Mouse (Mus musculus) liver, embryonic 14.5 days (tissue): Measurements from ENCODE around the gene Dnajb14. TPM values are rescaled to one million over a fixed set of nuclear protein-coding genes. Genes with fewer than 3 reads are reported as not detected.
A peak's percentile ranks its signal among the peaks of the same experiment; 100 is the strongest.
"Not testable (repeated sequence)": the region's sequence is repeated elsewhere in the genome, so short reads cannot be mapped to it uniquely, and the experiment has no call there.

Source experiments
- ATAC-seq: fragments of 200-750 bp; cut with Nextera tagmentation; 2 replicates; pipeline ENCODE4 v1.8.0; 2017; ENCODE audit warnings: moderate number of reproducible peaks, mild to moderate bottlenecking, moderate library complexity; ENCODE audit not compliant: insufficient read depth
- DNase-seq, 3 experiments: peaks; one replicate each; pipeline ENCODE4 v3.0.0-alpha.2; 2012 to 2013; ENCODE audit warnings: low read depth in 3 of 3, low spot score in 3 of 3
- H3K27ac ChIP-seq: fragments of 300-500 bp; sonication (generic); 2 replicates; pipeline ENCODE4 v1.5.1; 2014; ENCODE audit warnings: moderate library complexity, mild to moderate bottlenecking, control low read depth, inconsistent platforms
- H3K27me3 ChIP-seq: fragments of 300-500 bp; sonication (generic); 2 replicates; pipeline ENCODE4 v1.6.1; 2014; ENCODE audit warnings: mild to moderate bottlenecking, low read length, moderate library complexity; ENCODE audit not compliant: control insufficient read depth, insufficient read depth
- H3K36me3 ChIP-seq: fragments of 300-500 bp; sonication (generic); replicated peaks from 2 replicates; pipeline ENCODE4 v1.6.1; 2014; ENCODE audit warnings: low read depth; ENCODE audit not compliant: control insufficient read depth, insufficient read depth
- H3K4me1 ChIP-seq, 2 experiments: fragments of 200-500 bp in 1 of 2; fragments of 300-500 bp in 1 of 2; sonication (generic) in 1 of 2; replicated peaks; 2 replicates each; pipeline ENCODE4 v1.6.1; 2012 to 2014; ENCODE audit warnings: antibody characterized with exemption in 1 of 2, inconsistent platforms in 1 of 2, low read length in 1 of 2; ENCODE audit not compliant: control insufficient read depth in 2 of 2, insufficient read depth in 2 of 2
- H3K4me2 ChIP-seq: fragments of 300-500 bp; sonication (generic); 2 replicates; pipeline ENCODE4 v1.6.1; 2014; ENCODE audit warnings: low read depth, mild to moderate bottlenecking, control low read depth, moderate library complexity
- H3K4me3 ChIP-seq, 2 experiments: fragments of 200-500 bp in 1 of 2; fragments of 300-500 bp in 1 of 2; sonication (generic) in 1 of 2; 2 replicates each; pipeline ENCODE4 v1.5.1; 2012 to 2014; ENCODE audit warnings: low read depth in 2 of 2, low read length in 2 of 2, mild to moderate bottlenecking in 2 of 2, control low read depth in 1 of 2, inconsistent platforms in 1 of 2, moderate library complexity in 1 of 2; ENCODE audit not compliant: insufficient read depth in 1 of 2
- H3K9ac ChIP-seq: fragments of 300-500 bp; sonication (generic); replicated peaks from 2 replicates; pipeline ENCODE4 v1.6.1; 2014; ENCODE audit warnings: mild to moderate bottlenecking, control low read depth, moderate library complexity
- H3K9me3 ChIP-seq: fragments of 300-500 bp; sonication (generic); 2 replicates; pipeline ENCODE4 v1.6.1; 2016; ENCODE audit warnings: low read length, mixed read lengths; ENCODE audit not compliant: control insufficient read depth
- CTCF ChIP-seq: IDR thresholded peaks from 2 replicates; pipeline ENCODE4 v1.5.1; 2016; ENCODE audit warnings: antibody characterized with exemption, low read depth, control low read depth
- EP300 ChIP-seq: IDR thresholded peaks from 2 replicates; pipeline ENCODE4 v1.6.1; 2016; ENCODE audit warnings: antibody characterized with exemption, low read depth
- WGBS: fragments of 180-500 bp; shearing (Covaris S2); extraction: QIAGEN DNeasy Blood & Tissue Kit; methylation state at CpG from one replicate; pipeline ENCODE4 v1.1.7; 2014; ENCODE audit not compliant: insufficient replicate concordance; 5-methylcytosine and 5-hydroxymethylcytosine counted together
- polyA plus RNA-seq, 2 experiments: library from polyadenylated mRNA; depleted of rRNA in 1 of 2; stranded (reverse) in 1 of 2; unstranded in 1 of 2; fragments of >200 nt; fragmentation: Nextera tagmentation in 1 of 2; extraction: Ambion mirVana in 1 of 2; gene quantifications; 2 replicates each; pipeline versions ENCODE4 v1.2.1 to v1.2.3; 2012 to 2014

The Dnajb14 gene
- polyA plus RNA-seq, 2 experiments: 1.5 to 3.7 TPM

- DNase-seq (peak; percentile 82 to 88 (median 82)), ATAC-seq (peak; percentile 86)
- H3K9ac ChIP-seq: peak overlapping the region; percentile 37; the same call in 1 of the 2 replicates
- H3K4me1 ChIP-seq: peaks cover 59 to 61% of the 10 kb centered on the region in 2 experiments
- TF ChIP-seq CTCF: no peak
- TF ChIP-seq EP300: peak; percentile 95
- H3K27me3 ChIP-seq: no peaks in the 10 kb centered on the region
- H3K4me2 ChIP-seq: peak overlapping the region; percentile 55
- H3K36me3 ChIP-seq: peaks cover 7% of the 10 kb centered on the region
- 13% methylated on average over 9 of the region's 9 CpGs for WGBS
- H3K9me3 ChIP-seq: no peaks in the 10 kb centered on the region
- H3K4me3 ChIP-seq: no peak overlapping the region; a peak in 1 of 4 replicates
- peak overlapping the region; percentile 81 for H3K27ac ChIP-seq
Measured at GRCm38 (mm10) chr3:137957864-137958263, 90.4 kb downstream of the Dnajb14 start.

GRCm38 (mm10) chr3:137958352-137958751 is 90.9 kb downstream of the Dnajb14 start:
- H3K4me2 ChIP-seq: peak overlapping the region; percentile 55; the same call in 1 of the 2 replicates
- WGBS: 83% methylated on average over 4 of the region's 4 CpGs
- H3K4me1 ChIP-seq: peaks cover 54 to 56% of the 10 kb centered on the region in 2 experiments
- no peak for DNase-seq
- TF ChIP-seq EP300 (no peak), CTCF (no peak)
- peaks cover 7% of the 10 kb centered on the region for H3K36me3 ChIP-seq
- no peaks in the 10 kb centered on the region for H3K27me3 ChIP-seq
- no peaks in the 10 kb centered on the region for H3K9me3 ChIP-seq
- H3K4me3 ChIP-seq: no peak overlapping the region
- peak overlapping the region; percentile 81 for H3K27ac ChIP-seq
- ATAC-seq: no peak
- H3K9ac ChIP-seq: no peak overlapping the region; the same call in 1 of the 2 replicates

- ATAC-seq (no peak), DNase-seq (no peak)
- TF ChIP-seq EP300 (no peak), CTCF (no peak)
- H3K27ac ChIP-seq: no peak overlapping the region
- 63% methylated on average over 4 of the region's 4 CpGs for WGBS
- H3K4me2 ChIP-seq: no peak overlapping the region
- no peak overlapping the region for H3K4me3 ChIP-seq
- H3K9ac ChIP-seq: no peak overlapping the region
- H3K27me3 ChIP-seq: no peaks in the 10 kb centered on the region
- peaks cover 7% of the 10 kb centered on the region for H3K36me3 ChIP-seq
- no peaks in the 10 kb centered on the region for H3K9me3 ChIP-seq
- H3K4me1 ChIP-seq: peaks cover 44 to 46% of the 10 kb centered on the region in 2 experiments
Measured at GRCm38 (mm10) chr3:137959456-137959855, 92.0 kb downstream of the Dnajb14 start.

GRCm38 (mm10) chr3:137961736-137962385 is 94.4 kb downstream of the Dnajb14 start:
- Histone ChIP-seq H3K9me3 (no peaks in the 10 kb centered on the region), H3K4me3 (no peak overlapping the region), H3K27ac (peak overlapping the region; percentile 37; the same call in 1 of the 2 replicates), H3K27me3 (no peaks in the 10 kb centered on the region), H3K4me2 (no peak overlapping the region), H3K4me1 (peaks cover 29 to 31% of the 10 kb centered on the region in 2 experiments), H3K9ac (peak overlapping the region; percentile 23; the same call in 1 of the 2 replicates), H3K36me3 (peaks cover 12% of the 10 kb centered on the region)
- TF ChIP-seq EP300 (no peak), CTCF (no peak)
- 56% methylated on average over 8 of the region's 8 CpGs for WGBS
- DNase-seq (no peak), ATAC-seq (peak; percentile 19; the same call in 1 of the 2 replicates)

- no peak for TF ChIP-seq CTCF
- TF ChIP-seq EP300: no peak
- no peak overlapping the region for H3K27ac ChIP-seq
- no peak overlapping the region for H3K4me3 ChIP-seq
- no peak for DNase-seq
- ATAC-seq: no peak
- no peaks in the 10 kb centered on the region for H3K27me3 ChIP-seq
- H3K4me2 ChIP-seq: no peak overlapping the region
- H3K9ac ChIP-seq: no peak overlapping the region
- peaks cover 30 to 31% of the 10 kb centered on the region in 2 experiments for H3K4me1 ChIP-seq
- 59% methylated on average over 8 of the region's 8 CpGs for WGBS
- H3K9me3 ChIP-seq: no peaks in the 10 kb centered on the region
- H3K36me3 ChIP-seq: peaks cover 12% of the 10 kb centered on the region
Measured at GRCm38 (mm10) chr3:137963508-137963907, 96.0 kb downstream of the Dnajb14 start.

- H3K4me1 ChIP-seq: peaks cover 32 to 35% of the 10 kb centered on the region in 2 experiments
- not testable (repeated sequence) for ATAC-seq, H3K4me2 ChIP-seq, H3K27ac ChIP-seq, DNase-seq, H3K27me3 ChIP-seq, H3K4me3 ChIP-seq, H3K9me3 ChIP-seq, H3K9ac ChIP-seq
- WGBS: 45% methylated on average over 1 of the region's 1 CpGs
- peaks cover 12% of the 10 kb centered on the region for H3K36me3 ChIP-seq
Measured at GRCm38 (mm10) chr3:137964014-137964413, 96.5 kb downstream of the Dnajb14 start.
